Mouse (Mus musculus): ENCODE measurements at regions not wholly inside any gene's neighbourhood (a gene's known extent, or its start where the extent isn't known, plus 50 kb on each side); places are given as distances from the start of the nearest gene placed in this dataset.

DNA sequence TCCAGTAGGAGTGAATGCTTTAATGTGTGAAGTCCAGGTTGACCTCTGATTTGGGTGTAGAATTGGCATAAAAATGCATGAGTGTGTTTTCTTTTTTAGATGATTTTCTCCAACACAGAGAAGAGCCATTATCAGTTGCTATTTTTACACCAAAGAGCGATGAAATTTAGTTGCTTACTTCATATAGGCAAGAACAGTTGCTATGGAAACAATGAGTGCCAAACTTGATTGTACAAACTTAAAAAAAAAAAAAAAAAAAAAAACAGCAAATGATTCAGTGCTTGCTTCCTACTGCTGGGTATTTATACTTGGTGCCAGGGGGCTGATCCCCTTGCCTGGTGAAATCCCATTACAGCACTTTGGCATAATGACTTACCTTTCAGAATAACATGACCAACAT lies 268.0 kb downstream of the Sec23a start:
- Histone ChIP-seq H3K4me1 (replicated peaks; ENCODE audit: control insufficient read depth, insufficient read depth, low read length) (no peaks in the 10 kb centered on the region), H3K27ac (ENCODE audit: low read depth, low read length) (no peak overlapping the region), H3K9ac (ENCODE audit: low read depth, low read length) (no peak overlapping the region), H3K4me3 (ENCODE audit: low read depth, low read length) (no peak overlapping the region), H3K9me3 (ENCODE audit: control insufficient read depth, low read length) (no peaks in the 10 kb centered on the region), H3K4me2 (replicated peaks; ENCODE audit: low read depth, low read length) (no peak overlapping the region), H3K27me3 (ENCODE audit: control insufficient read depth, insufficient read depth, low read length) (no peaks in the 10 kb centered on the region), H3K36me3 (ENCODE audit: control insufficient read depth, insufficient read depth, low read length) (no peaks in the 10 kb centered on the region)
- DNase-seq (ENCODE audit: low spot score) (no peak), ATAC-seq (ENCODE audit: low FRiP score) (no peak)
- 94% methylated on average over 1 of the region's 1 CpGs for WGBS

DNA sequence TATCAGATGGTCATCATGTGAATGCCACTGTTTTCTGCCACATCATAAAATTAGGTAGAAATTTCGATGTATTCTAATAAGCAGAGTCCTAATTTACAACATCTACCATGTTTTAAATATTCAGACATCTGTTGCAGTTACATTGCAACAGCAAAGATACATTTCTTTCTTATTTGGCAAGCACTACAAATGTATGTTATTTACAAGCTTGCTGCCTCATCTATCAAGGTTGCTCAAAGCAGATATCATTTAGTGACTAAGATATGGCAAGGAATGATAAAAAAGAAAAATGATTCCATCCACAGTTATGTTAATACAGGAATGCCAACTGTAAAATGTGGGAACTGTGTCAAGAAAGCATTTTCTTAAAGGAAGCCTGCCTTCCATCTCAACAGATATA lies 283.7 kb downstream of the Sec23a start:
- Histone ChIP-seq H3K27ac (ENCODE audit: low read depth, low read length) (no peak overlapping the region), H3K9ac (ENCODE audit: low read depth, low read length) (no peak overlapping the region), H3K4me2 (replicated peaks; ENCODE audit: low read depth, low read length) (no peak overlapping the region), H3K4me3 (ENCODE audit: low read depth, low read length) (no peak overlapping the region), H3K36me3 (ENCODE audit: control insufficient read depth, insufficient read depth, low read length) (no peaks in the 10 kb centered on the region), H3K27me3 (ENCODE audit: control insufficient read depth, insufficient read depth, low read length) (no peaks in the 10 kb centered on the region), H3K4me1 (replicated peaks; ENCODE audit: control insufficient read depth, insufficient read depth, low read length) (no peaks in the 10 kb centered on the region), H3K9me3 (ENCODE audit: control insufficient read depth, low read length) (no peaks in the 10 kb centered on the region)
- DNase-seq (ENCODE audit: low spot score) (no peak), ATAC-seq (ENCODE audit: low FRiP score) (no peak)
- 77% methylated on average over 1 of the region's 1 CpGs for WGBS

GRCm38 (mm10) chr12:58727547-58727946 lies 284.3 kb downstream of the Sec23a start:
- Histone ChIP-seq H3K27ac (ENCODE audit: low read depth, low read length) (no peak overlapping the region), H3K4me1 (replicated peaks; ENCODE audit: control insufficient read depth, insufficient read depth, low read length) (no peaks in the 10 kb centered on the region), H3K9me3 (ENCODE audit: control insufficient read depth, low read length) (no peaks in the 10 kb centered on the region), H3K36me3 (ENCODE audit: control insufficient read depth, insufficient read depth, low read length) (no peaks in the 10 kb centered on the region), H3K4me3 (ENCODE audit: low read depth, low read length) (no peak overlapping the region), H3K4me2 (replicated peaks; ENCODE audit: low read depth, low read length) (no peak overlapping the region), H3K27me3 (ENCODE audit: control insufficient read depth, insufficient read depth, low read length) (no peaks in the 10 kb centered on the region), H3K9ac (ENCODE audit: low read depth, low read length) (no peak overlapping the region)
- ATAC-seq (ENCODE audit: low FRiP score) (no peak), DNase-seq (ENCODE audit: low spot score) (no peak)
- 96% methylated on average over 2 of the region's 2 CpGs for WGBS

- Histone ChIP-seq H3K9ac (ENCODE audit: low read depth, low read length) (no peak overlapping the region), H3K36me3 (ENCODE audit: control insufficient read depth, insufficient read depth, low read length) (no peaks in the 10 kb centered on the region), H3K9me3 (ENCODE audit: control insufficient read depth, low read length) (no peaks in the 10 kb centered on the region), H3K4me1 (replicated peaks; ENCODE audit: control insufficient read depth, insufficient read depth, low read length) (no peaks in the 10 kb centered on the region), H3K27me3 (ENCODE audit: control insufficient read depth, insufficient read depth, low read length) (no peaks in the 10 kb centered on the region), H3K4me2 (replicated peaks; ENCODE audit: low read depth, low read length) (no peak overlapping the region), H3K27ac (ENCODE audit: low read depth, low read length) (no peak overlapping the region), H3K4me3 (ENCODE audit: low read depth, low read length) (no peak overlapping the region)
- DNase-seq (ENCODE audit: low spot score) (no peak), ATAC-seq (ENCODE audit: low FRiP score) (no peak)
- WGBS = 92% methylated on average over 6 of the region's 6 CpGs
These were observed 293.9 kb downstream of the Sec23a start for GRCm38 (mm10) chr12:58717908-58718307.

- WGBS = 87% methylated on average over 1 of the region's 1 CpGs
- Histone ChIP-seq H3K36me3 (ENCODE audit: control insufficient read depth, insufficient read depth, low read length) (no peaks in the 10 kb centered on the region), H3K27me3 (ENCODE audit: control insufficient read depth, insufficient read depth, low read length) (no peaks in the 10 kb centered on the region), H3K4me2 (replicated peaks; ENCODE audit: low read depth, low read length) (no peak overlapping the region), H3K4me1 (replicated peaks; ENCODE audit: control insufficient read depth, insufficient read depth, low read length) (no peaks in the 10 kb centered on the region), H3K27ac (ENCODE audit: low read depth, low read length) (no peak overlapping the region), H3K4me3 (ENCODE audit: low read depth, low read length) (no peak overlapping the region), H3K9me3 (ENCODE audit: control insufficient read depth, low read length) (no peaks in the 10 kb centered on the region), H3K9ac (ENCODE audit: low read depth, low read length) (no peak overlapping the region)
- DNase-seq (ENCODE audit: low spot score) (no peak), ATAC-seq (ENCODE audit: low FRiP score) (no peak)
These were observed 297.6 kb downstream of the Sec23a start for GRCm38 (mm10) chr12:58714207-58714606.

DNA sequence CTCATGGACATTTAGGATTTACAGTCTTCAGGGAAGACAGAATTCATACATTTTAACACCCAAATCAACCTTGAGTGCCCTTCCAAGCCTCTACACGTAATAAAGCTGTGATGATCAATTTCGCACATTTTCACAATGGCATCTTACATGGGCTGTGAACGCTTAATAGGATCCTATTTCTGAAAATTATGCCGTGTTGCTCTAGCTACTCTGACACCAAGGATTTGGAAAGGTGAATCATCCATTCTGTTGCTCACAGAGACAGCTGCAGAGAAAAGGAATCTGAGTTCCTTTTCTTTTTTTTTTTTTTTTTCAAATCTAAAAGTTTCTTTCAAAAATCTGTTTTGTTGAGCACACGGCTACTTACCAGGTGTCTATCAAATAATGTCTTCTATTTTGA lies 316.1 kb downstream of the Sec23a start:
- ATAC-seq (ENCODE audit: low FRiP score) = no peak
- no peak for DNase-seq (ENCODE audit: low spot score)
- Histone ChIP-seq H3K9ac (ENCODE audit: low read depth, low read length) (no peak overlapping the region), H3K36me3 (ENCODE audit: control insufficient read depth, insufficient read depth, low read length) (no peaks in the 10 kb centered on the region), H3K27ac (ENCODE audit: low read depth, low read length) (no peak overlapping the region), H3K4me3 (ENCODE audit: low read depth, low read length) (no peak overlapping the region), H3K27me3 (ENCODE audit: control insufficient read depth, insufficient read depth, low read length) (no peaks in the 10 kb centered on the region), H3K4me2 (replicated peaks; ENCODE audit: low read depth, low read length) (no peak overlapping the region), H3K4me1 (replicated peaks; ENCODE audit: control insufficient read depth, insufficient read depth, low read length) (no peaks in the 10 kb centered on the region), H3K9me3 (ENCODE audit: control insufficient read depth, low read length) (no peaks in the 10 kb centered on the region)
- WGBS = 84% methylated on average over 5 of the region's 5 CpGs

GRCm38 (mm10) chr12:58669914-58670635 lies 341.7 kb downstream of the Sec23a start:
- Histone ChIP-seq H3K36me3 (ENCODE audit: control insufficient read depth, insufficient read depth, low read length) (no peaks in the 10 kb centered on the region), H3K27me3 (ENCODE audit: control insufficient read depth, insufficient read depth, low read length) (no peaks in the 10 kb centered on the region), H3K4me1 (replicated peaks; ENCODE audit: control insufficient read depth, insufficient read depth, low read length) (no peaks in the 10 kb centered on the region), H3K27ac (ENCODE audit: low read depth, low read length) (no peak overlapping the region), H3K9me3 (ENCODE audit: control insufficient read depth, low read length) (no peaks in the 10 kb centered on the region), H3K4me3 (ENCODE audit: low read depth, low read length) (no peak overlapping the region), H3K4me2 (replicated peaks; ENCODE audit: low read depth, low read length) (no peak overlapping the region), H3K9ac (ENCODE audit: low read depth, low read length) (no peak overlapping the region)
- DNase-seq (ENCODE audit: low spot score) (no peak), ATAC-seq (ENCODE audit: low FRiP score) (peak; percentile 47; the same call in 1 of the 2 replicates)
- 78% methylated on average over 3 of the region's 3 CpGs for WGBS

- Histone ChIP-seq H3K9ac (ENCODE audit: low read depth, low read length) (no peak overlapping the region), H3K4me1 (replicated peaks; ENCODE audit: control insufficient read depth, insufficient read depth, low read length) (0 out of 2 replicates have a peak, but pooled peaks cover 2% of the 10 kb centered on the region), H3K27ac (ENCODE audit: low read depth, low read length) (no peak overlapping the region), H3K4me3 (ENCODE audit: low read depth, low read length) (no peak overlapping the region), H3K36me3 (ENCODE audit: control insufficient read depth, insufficient read depth, low read length) (no peaks in the 10 kb centered on the region), H3K9me3 (ENCODE audit: control insufficient read depth, low read length) (no peaks in the 10 kb centered on the region), H3K27me3 (ENCODE audit: control insufficient read depth, insufficient read depth, low read length) (no peaks in the 10 kb centered on the region), H3K4me2 (replicated peaks; ENCODE audit: low read depth, low read length) (no peak overlapping the region)
- DNase-seq (ENCODE audit: low spot score) = no peak
- WGBS = 92% methylated on average over 2 of the region's 2 CpGs
- no peak for ATAC-seq (ENCODE audit: low FRiP score)
These were observed 357.2 kb downstream of the Sec23a start for GRCm38 (mm10) chr12:58654530-58655056.

DNA sequence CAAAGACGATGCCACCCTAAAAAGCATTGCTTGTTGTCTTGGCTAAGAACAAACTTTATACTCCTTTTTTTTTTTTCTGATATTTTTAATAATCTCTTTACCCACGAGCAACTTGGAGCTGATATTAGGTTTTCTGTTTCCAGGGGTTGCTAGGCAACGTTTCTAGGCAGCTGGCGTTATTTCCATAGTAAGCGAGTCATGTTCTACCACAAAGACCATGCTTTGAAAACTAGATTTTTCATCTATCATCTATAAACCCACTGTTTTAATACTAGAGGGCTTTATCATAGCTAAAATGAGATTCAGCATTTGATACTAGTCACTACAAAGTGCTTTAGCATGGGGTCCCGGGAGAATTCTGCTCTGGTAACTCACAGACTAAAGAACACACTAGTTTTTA lies 358.1 kb downstream of the Sec23a start:
- DNase-seq (ENCODE audit: low spot score) = no peak
- no peak overlapping the region for H3K27ac ChIP-seq (ENCODE audit: low read depth, low read length)
- no peak overlapping the region for H3K9ac ChIP-seq (ENCODE audit: low read depth, low read length)
- H3K4me1 ChIP-seq (replicated peaks; ENCODE audit: control insufficient read depth, insufficient read depth, low read length) = 0 out of 2 replicates have a peak, but pooled peaks cover 2% of the 10 kb centered on the region
- no peak overlapping the region for H3K4me2 ChIP-seq (replicated peaks; ENCODE audit: low read depth, low read length)
- H3K4me3 ChIP-seq (ENCODE audit: low read depth, low read length) = no peak overlapping the region
- H3K36me3 ChIP-seq (ENCODE audit: control insufficient read depth, insufficient read depth, low read length) = no peaks in the 10 kb centered on the region
- ATAC-seq (ENCODE audit: low FRiP score) = no peak
- WGBS = 79% methylated on average over 6 of the region's 6 CpGs
- H3K27me3 ChIP-seq (ENCODE audit: control insufficient read depth, insufficient read depth, low read length) = no peaks in the 10 kb centered on the region
- H3K9me3 ChIP-seq (ENCODE audit: control insufficient read depth, low read length) = no peaks in the 10 kb centered on the region
